ENCODE assay signal across 8 mouse cellular contexts in genomic region chr6:113307481-113308121, GRCm38 (mm10). TPM values are rescaled to one million over a fixed set of nuclear protein-coding genes. Genes with fewer than 3 reads are reported as not detected.
DNase-seq lines count a peak whose midpoint lies in the region; ATAC-seq and TF ChIP-seq lines count a peak whose summit lies in the region.

No protein-coding gene starts in this region.

- H3K36me3 ChIP-seq in liver, embryonic 14.5 days (replicated peaks; ENCODE audit: control insufficient read depth, insufficient read depth, low read depth) = peaks cover 14% of the 10 kb centered on the region
- H3K36me3 ChIP-seq in myocyte (ENCODE audit: control insufficient read depth, insufficient read depth) = peaks cover 11% of the 10 kb centered on the region

- DNase-seq in 3134 (ENCODE audit: extremely low read depth, insufficient read length, low spot score) (peak; percentile 68), MEL-GATA-1-ER (ENCODE audit: extremely low read depth, low read depth) (peak; percentile 59)
- DNase-seq in heart, adult 18-20 months = peak; percentile 61 to 67
- peak; percentile 53 for DNase-seq in kidney, adult 18-20 months
- no peak for DNase-seq in liver, embryonic 14.5 days (ENCODE audit: low read depth in 3 of 3, low spot score in 3 of 3)
- DNase-seq in thymus, adult 18-20 months = peak; percentile 54 to 60

- H3K9me3 ChIP-seq in liver, embryonic 14.5 days (ENCODE audit: control insufficient read depth, low read length) = no peaks in the 10 kb centered on the region

- TF ChIP-seq EP300 in liver, embryonic 14.5 days (IDR thresholded peaks at IDR 0.05; ENCODE audit: low read depth) = no peak

- peak overlapping the region; percentile 98 for H3K9ac ChIP-seq in liver, embryonic 14.5 days (replicated peaks)

- H3K4me1 ChIP-seq in liver, embryonic 14.5 days (replicated peaks; ENCODE audit: control insufficient read depth in 2 of 2, insufficient read depth in 2 of 2, low read length in 1 of 2) = peaks cover 12 to 13% of the 10 kb centered on the region in 2 experiments

- TF ChIP-seq CTCF in liver, embryonic 14.5 days (IDR thresholded peaks at IDR 0.05; ENCODE audit: low read depth) = no peak

- peak overlapping the region; percentile 86 for H3K4me2 ChIP-seq in liver, embryonic 14.5 days (ENCODE audit: low read depth)
- peak overlapping the region; percentile 93 for H3K4me2 ChIP-seq in myocyte (ENCODE audit: low read depth)

- peak overlapping the region; percentile 96 for H3K27ac ChIP-seq in liver, embryonic 14.5 days

- H3K27me3 ChIP-seq in liver, embryonic 14.5 days (ENCODE audit: control insufficient read depth, insufficient read depth, low read length) = no peaks in the 10 kb centered on the region
- H3K27me3 ChIP-seq in myocyte (ENCODE audit: control insufficient read depth, insufficient read depth, insufficient read length) = peaks cover 8% of the 10 kb centered on the region

- under 1% methylated on average over 34 of the region's 34 CpGs for WGBS in liver, embryonic 14.5 days (ENCODE audit: insufficient replicate concordance)

- H3K79me2 ChIP-seq in myocyte (ENCODE audit: control insufficient read depth, insufficient read depth) = peaks cover 53% of the 10 kb centered on the region

- TF ChIP-seq POLR2A in myocyte (IDR thresholded peaks at IDR 0.05; ENCODE audit: insufficient read length, low read depth) = no peak

- H3K4me3 ChIP-seq in liver, embryonic 14.5 days (ENCODE audit: insufficient read depth in 1 of 2, low read depth in 2 of 2, low read length in 2 of 2) = peak overlapping the region; percentile 85 to 98
- peak overlapping the region; percentile 90 for H3K4me3 ChIP-seq in myocyte

- H3ac ChIP-seq in myocyte (ENCODE audit: control insufficient read depth, insufficient read length) = peak overlapping the region; percentile 75

- peak; percentile 17 for ATAC-seq in common myeloid progenitor, adult 5-6 weeks (replicated peaks; ENCODE audit: low read depth, poor library complexity, severe bottlenecking)
- no peak for ATAC-seq in liver, embryonic 14.5 days (ENCODE audit: insufficient read depth)

TF ChIP-seq in myocyte, 11 proteins besides CTCF, POLR2A, EP300 and RAD21:
- TF ChIP-seq TCF12 (IDR thresholded peaks at IDR 0.05; ENCODE audit: insufficient read depth, poor library complexity, severe bottlenecking) (no peak), REST (IDR thresholded peaks at IDR 0.05; ENCODE audit: insufficient read depth, insufficient read length) (no peak), MYOG (IDR thresholded peaks at IDR 0.05; ENCODE audit: control insufficient read depth in 1 of 3, insufficient read depth in 1 of 3, insufficient read length in 2 of 3, low read depth in 2 of 3) (no peak), E2F4 (IDR thresholded peaks at IDR 0.05; ENCODE audit: insufficient read depth) (no peak), CEBPB (IDR thresholded peaks at IDR 0.05; ENCODE audit: insufficient read depth, poor library complexity, severe bottlenecking) (no peak), USF1 (IDR thresholded peaks at IDR 0.05; ENCODE audit: low read depth) (no peak), MYOD1 (IDR thresholded peaks at IDR 0.05; ENCODE audit: control insufficient read depth in 1 of 3, insufficient read length in 2 of 3, low read depth in 2 of 3) (no peak), TCF3 (IDR thresholded peaks at IDR 0.05; ENCODE audit: insufficient read length, low read depth) (no peak), POLR2AphosphoS2 (IDR thresholded peaks at IDR 0.05; ENCODE audit: insufficient read length, low read depth) (no peak), MAX (IDR thresholded peaks at IDR 0.05; ENCODE audit: low read depth) (no peak)

RNA-seq across cellular contexts. Expression of gene Brpf1, which starts 0.7 kb away (rescaled TPM):
- 27.5 and 35.7 TPM in 2 replicates for total RNA-seq in common myeloid progenitor, adult 5-6 weeks (2017)
- total RNA-seq in heart, adult 18-20 months (2021) = 10 to 100 TPM; 12.3 to 12.4 TPM
- 9.4 and 11.7 TPM in 2 replicates for polyA plus RNA-seq in liver, embryonic 14.5 days (2012; rRNA removed)
- 6.7 and 7.5 TPM in 2 replicates for polyA plus RNA-seq in liver, embryonic 14.5 days (2014; fragmentation: Nextera tagmentation; extraction: Ambion mirVana)
- 15.0 TPM for polyA plus RNA-seq in myocyte (2012; fragmentation: generic; extraction: Trizol)

RNA-seq across cellular contexts. Expression of gene Ogg1, which starts 19.2 kb away (rescaled TPM):
- 10.2 and 11.7 TPM in 2 replicates for total RNA-seq in common myeloid progenitor, adult 5-6 weeks (2017)
- 1 to 10 TPM; 4.5 to 6.9 TPM for total RNA-seq in heart, adult 18-20 months (2021)
- 8.0 TPM in 2 replicates for polyA plus RNA-seq in liver, embryonic 14.5 days (2012; rRNA removed)
- 4.5 and 5.1 TPM in 2 replicates for polyA plus RNA-seq in liver, embryonic 14.5 days (2014; fragmentation: Nextera tagmentation; extraction: Ambion mirVana)
- 11.8 TPM for polyA plus RNA-seq in myocyte (2012; fragmentation: generic; extraction: Trizol)

RNA-seq across cellular contexts. Expression of gene Cpne9, which starts 25.5 kb away (rescaled TPM):
- 0.05 TPM in 1 of 2 replicates, not detected in the other for total RNA-seq in common myeloid progenitor, adult 5-6 weeks (2017)
- total RNA-seq in heart, adult 18-20 months (2021) = not detected
- 0.02 TPM in 2 replicates for polyA plus RNA-seq in liver, embryonic 14.5 days (2012; rRNA removed)
- polyA plus RNA-seq in liver, embryonic 14.5 days (2014; fragmentation: Nextera tagmentation; extraction: Ambion mirVana) = not detected in 2 replicates
- polyA plus RNA-seq in myocyte (2012; fragmentation: generic; extraction: Trizol) = 0.08 TPM

RNA-seq across cellular contexts. Expression of gene Camk1, which starts 36.2 kb away (rescaled TPM):
- total RNA-seq in common myeloid progenitor, adult 5-6 weeks (2017) = 29.9 and 41.3 TPM in 2 replicates
- total RNA-seq in heart, adult 18-20 months (2021) = 10 to 100 TPM; 64.2 to 68.3 TPM
- polyA plus RNA-seq in liver, embryonic 14.5 days (2012; rRNA removed) = 6.9 and 9.0 TPM in 2 replicates
- 16.3 and 19.7 TPM in 2 replicates for polyA plus RNA-seq in liver, embryonic 14.5 days (2014; fragmentation: Nextera tagmentation; extraction: Ambion mirVana)
- 44.5 TPM for polyA plus RNA-seq in myocyte (2012; fragmentation: generic; extraction: Trizol)

Comparison
In these comparisons a context has a peak if more than half of its experiments do, and no peak if none do; other contexts are left out.
1. DNase-seq: peak in 3134 (single experiment), MEL-GATA-1-ER (single experiment), heart, adult 18-20 months (2 of 2), kidney, adult 18-20 months (single experiment) and thymus, adult 18-20 months (2 of 2); none in liver, embryonic 14.5 days (0 of 3).